Mouse (Mus musculus): ENCODE measurements around the gene Gm11037. TPM values are rescaled to one million over a fixed set of nuclear protein-coding genes. Genes with fewer than 3 reads are reported as not detected.

Gene Gm11037
- polyA plus RNA-seq, 1 experiment from 2014 or later, result not detected

- Histone ChIP-seq H3K9ac (ENCODE audit: low read length) (no peak overlapping the region), H3K4me3 (ENCODE audit: low read depth, low read length) (no peak overlapping the region), H3K9me3 (ENCODE audit: control insufficient read depth, low read length) (no peaks in the 10 kb centered on the region), H3K4me2 (no peak overlapping the region), H3K27me3 (ENCODE audit: control insufficient read depth, insufficient read depth, low read length) (no peaks in the 10 kb centered on the region), H3K4me1 (ENCODE audit: control insufficient read depth, insufficient read depth, low read length) (no peaks in the 10 kb centered on the region), H3K27ac (ENCODE audit: low read depth, low read length) (no peak overlapping the region; the same call in 1 of the 2 replicates), H3K36me3 (ENCODE audit: control insufficient read depth, insufficient read depth, low read length) (no peaks in the 10 kb centered on the region)
- 85% methylated on average over 8 of the region's 8 CpGs for WGBS
- ATAC-seq (ENCODE audit: low FRiP score), result no peak
- DNase-seq (ENCODE audit: low spot score, missing footprints), result no peak
Measured at GRCm38 (mm10) chr2:131134826-131135400, 1.6 kb downstream of the Gm11037 start.

- no peak overlapping the region for H3K27ac ChIP-seq (ENCODE audit: low read depth, low read length)
- WGBS, result 84% methylated on average over 11 of the region's 11 CpGs
Measured at GRCm38 (mm10) chr2:131135521-131136139, 2.3 kb downstream of the Gm11037 start.

DNA sequence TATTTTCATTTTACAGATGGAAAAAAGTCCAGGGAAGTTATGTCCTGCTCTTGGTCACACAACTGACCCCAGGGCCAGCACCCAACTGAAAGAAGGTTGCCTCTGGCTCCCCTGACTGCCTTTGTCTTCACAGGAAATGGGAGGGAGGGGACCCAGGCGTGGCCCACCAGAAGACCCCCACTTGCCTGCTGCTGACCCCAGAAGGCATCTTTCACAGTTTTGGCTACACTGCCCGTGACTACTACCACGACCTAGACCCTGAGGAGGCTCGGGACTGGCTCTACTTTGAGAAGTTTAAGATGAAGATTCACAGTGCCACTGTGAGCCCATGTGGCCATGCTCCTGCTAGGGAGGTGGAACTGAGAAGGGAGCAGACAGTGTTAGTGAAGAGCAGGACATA lies 5.0 kb downstream of the Gm11037 start:
- peaks cover 3% of the 10 kb centered on the region; the same call in 1 of the 2 replicates for H3K4me1 ChIP-seq (ENCODE audit: control insufficient read depth, insufficient read depth, low read length)

More at GRCm38 (mm10) chr2:131135521-131136139, 2.3 kb downstream of the Gm11037 start:
- Histone ChIP-seq H3K9me3 (ENCODE audit: control insufficient read depth, low read length) (no peaks in the 10 kb centered on the region), H3K4me3 (ENCODE audit: low read depth, low read length) (no peak overlapping the region), H3K4me2 (no peak overlapping the region), H3K36me3 (ENCODE audit: control insufficient read depth, insufficient read depth, low read length) (no peaks in the 10 kb centered on the region), H3K9ac (ENCODE audit: low read length) (no peak overlapping the region), H3K27me3 (ENCODE audit: control insufficient read depth, insufficient read depth, low read length) (no peaks in the 10 kb centered on the region), H3K4me1 (ENCODE audit: control insufficient read depth, insufficient read depth, low read length) (no peaks in the 10 kb centered on the region)
- DNase-seq (ENCODE audit: low spot score, missing footprints), result peak; percentile 35
- 0 out of 2 replicates have a peak, but pooled peaks have one; percentile 24 for ATAC-seq (ENCODE audit: low FRiP score)

GRCm38 (mm10) chr2:131138760-131139159 lies 5.5 kb downstream of the Gm11037 start:
- Histone ChIP-seq H3K4me2 (no peak overlapping the region), H3K36me3 (ENCODE audit: control insufficient read depth, insufficient read depth, low read length) (no peaks in the 10 kb centered on the region), H3K4me3 (ENCODE audit: low read depth, low read length) (no peak overlapping the region), H3K27ac (ENCODE audit: low read depth, low read length) (no peak overlapping the region), H3K27me3 (ENCODE audit: control insufficient read depth, insufficient read depth, low read length) (no peaks in the 10 kb centered on the region), H3K9me3 (ENCODE audit: control insufficient read depth, low read length) (no peaks in the 10 kb centered on the region), H3K4me1 (ENCODE audit: control insufficient read depth, insufficient read depth, low read length) (peaks cover 3% of the 10 kb centered on the region; the same call in 1 of the 2 replicates), H3K9ac (ENCODE audit: low read length) (no peak overlapping the region)
- DNase-seq (ENCODE audit: low spot score, missing footprints) (peak; percentile 10), ATAC-seq (ENCODE audit: low FRiP score) (no peak)
- WGBS, result 84% methylated on average over 7 of the region's 7 CpGs

More for the DNA sequence above, 5.0 kb downstream of the Gm11037 start:
- H3K27me3 ChIP-seq (ENCODE audit: control insufficient read depth, insufficient read depth, low read length), result no peaks in the 10 kb centered on the region
- ATAC-seq (ENCODE audit: low FRiP score) (no peak), DNase-seq (ENCODE audit: low spot score, missing footprints) (no peak)
- H3K36me3 ChIP-seq (ENCODE audit: control insufficient read depth, insufficient read depth, low read length), result no peaks in the 10 kb centered on the region
- H3K4me2 ChIP-seq, result no peak overlapping the region
- no peaks in the 10 kb centered on the region for H3K9me3 ChIP-seq (ENCODE audit: control insufficient read depth, low read length)
- no peak overlapping the region for H3K4me3 ChIP-seq (ENCODE audit: low read depth, low read length)
- 86% methylated on average over 4 of the region's 4 CpGs for WGBS
- no peak overlapping the region for H3K9ac ChIP-seq (ENCODE audit: low read length)
- H3K27ac ChIP-seq (ENCODE audit: low read depth, low read length), result no peak overlapping the region

DNA sequence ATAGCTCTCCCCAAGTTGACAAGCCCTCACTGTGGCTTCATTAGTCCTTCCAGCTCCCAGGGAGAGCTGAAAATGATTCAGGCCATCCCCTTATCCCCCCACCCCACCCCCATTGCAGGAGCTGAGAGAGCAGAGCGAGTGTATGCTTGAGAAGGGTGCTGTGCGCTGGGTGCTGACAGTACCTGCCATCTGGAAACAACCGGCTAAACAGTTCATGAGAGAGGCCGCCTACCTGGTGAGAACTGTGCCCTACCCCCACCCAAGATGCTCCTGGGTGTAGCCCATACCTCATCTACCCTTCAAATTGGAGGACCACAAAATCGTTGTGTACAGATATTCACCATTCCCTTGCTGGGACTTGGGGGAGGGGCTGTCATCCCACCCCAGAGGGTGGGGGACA lies 6.0 kb downstream of the Gm11037 start:
- H3K9me3 ChIP-seq (ENCODE audit: control insufficient read depth, low read length), result no peaks in the 10 kb centered on the region
- H3K9ac ChIP-seq (ENCODE audit: low read length), result no peak overlapping the region
- 90% methylated on average over 5 of the region's 5 CpGs for WGBS
- ATAC-seq (ENCODE audit: low FRiP score), result no peak
- no peak overlapping the region for H3K4me3 ChIP-seq (ENCODE audit: low read depth, low read length)
- peaks cover 1% of the 10 kb centered on the region; the same call in 1 of the 2 replicates for H3K36me3 ChIP-seq (ENCODE audit: control insufficient read depth, insufficient read depth, low read length)
- H3K27me3 ChIP-seq (ENCODE audit: control insufficient read depth, insufficient read depth, low read length), result no peaks in the 10 kb centered on the region
- no peak overlapping the region for H3K27ac ChIP-seq (ENCODE audit: low read depth, low read length)
- H3K4me2 ChIP-seq, result no peak overlapping the region
- peaks cover 3% of the 10 kb centered on the region; the same call in 1 of the 2 replicates for H3K4me1 ChIP-seq (ENCODE audit: control insufficient read depth, insufficient read depth, low read length)
- peak; percentile 57 for DNase-seq (ENCODE audit: low spot score, missing footprints)

- no peak overlapping the region for H3K4me2 ChIP-seq
- H3K4me3 ChIP-seq (ENCODE audit: low read depth, low read length), result no peak overlapping the region
- peaks cover 3% of the 10 kb centered on the region; the same call in 1 of the 2 replicates for H3K4me1 ChIP-seq (ENCODE audit: control insufficient read depth, insufficient read depth, low read length)
- no peak overlapping the region for H3K27ac ChIP-seq (ENCODE audit: low read depth, low read length)
- peak; percentile 79 for DNase-seq (ENCODE audit: low spot score, missing footprints)
- peaks cover 8% of the 10 kb centered on the region for H3K36me3 ChIP-seq (ENCODE audit: control insufficient read depth, insufficient read depth, low read length)
- H3K9me3 ChIP-seq (ENCODE audit: control insufficient read depth, low read length), result no peaks in the 10 kb centered on the region
- whole genome bisulfite sequencing, result 70% methylated on average over 5 of the region's 5 CpGs
- H3K9ac ChIP-seq (ENCODE audit: low read length), result no peak overlapping the region
- H3K27me3 ChIP-seq (ENCODE audit: control insufficient read depth, insufficient read depth, low read length), result no peaks in the 10 kb centered on the region
- ATAC-seq (ENCODE audit: low FRiP score), result no peak
Measured at GRCm38 (mm10) chr2:131139886-131140532, 6.7 kb downstream of the Gm11037 start.

- no peak for ATAC-seq (ENCODE audit: low FRiP score)
- H3K4me2 ChIP-seq, result no peak overlapping the region
- WGBS, result 72% methylated on average over 5 of the region's 5 CpGs
Measured at GRCm38 (mm10) chr2:131140533-131140905, 7.2 kb downstream of the Gm11037 start.

DNA sequence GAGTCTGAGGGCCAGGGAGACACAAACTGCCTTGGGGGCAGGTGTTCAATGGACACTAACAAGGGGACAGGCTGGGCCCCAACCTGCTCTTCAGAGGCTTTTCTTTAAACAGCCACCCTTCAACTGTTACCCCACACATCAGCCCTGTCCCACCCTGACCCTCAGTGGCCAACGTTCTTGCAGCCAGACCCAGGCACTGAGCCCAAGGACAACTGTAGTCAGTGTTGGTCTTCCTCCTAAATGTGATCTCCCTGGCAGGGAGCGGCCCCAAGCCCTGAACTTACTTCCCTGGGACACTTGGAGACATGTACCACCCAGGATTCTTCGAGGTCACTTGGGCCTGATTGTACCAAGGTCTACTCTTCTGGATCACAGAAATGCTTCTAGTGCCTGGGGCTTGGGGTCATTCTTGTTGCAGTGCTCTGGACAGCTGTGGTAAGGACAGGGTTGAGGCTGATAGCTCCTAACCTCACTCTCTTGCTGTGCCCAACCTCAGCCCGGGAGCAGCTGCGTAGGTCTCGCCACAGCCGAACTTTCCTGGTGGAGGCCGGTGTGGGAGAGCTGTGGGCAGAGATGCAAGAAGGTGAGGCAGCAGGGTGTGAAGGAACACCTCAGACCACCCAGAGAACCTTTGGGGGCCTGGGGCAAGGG lies 8.2 kb downstream of the Gm11037 start:
- 93% methylated on average over 8 of the region's 8 CpGs for WGBS
- H3K4me3 ChIP-seq (ENCODE audit: low read depth, low read length), result no peak overlapping the region
- no peak overlapping the region for H3K4me2 ChIP-seq
- H3K27me3 ChIP-seq (ENCODE audit: control insufficient read depth, insufficient read depth, low read length), result no peaks in the 10 kb centered on the region
- DNase-seq (ENCODE audit: low spot score, missing footprints) (peak; percentile 81), ATAC-seq (ENCODE audit: low FRiP score) (no peak)
- H3K36me3 ChIP-seq (ENCODE audit: control insufficient read depth, insufficient read depth, low read length), result peaks cover 12% of the 10 kb centered on the region
- no peaks in the 10 kb centered on the region for H3K9me3 ChIP-seq (ENCODE audit: control insufficient read depth, low read length)
- no peak overlapping the region for H3K27ac ChIP-seq (ENCODE audit: low read depth, low read length)
- no peak overlapping the region for H3K9ac ChIP-seq (ENCODE audit: low read length)
- H3K4me1 ChIP-seq (ENCODE audit: control insufficient read depth, insufficient read depth, low read length), result peaks cover 3% of the 10 kb centered on the region; the same call in 1 of the 2 replicates

More at GRCm38 (mm10) chr2:131140533-131140905, 7.2 kb downstream of the Gm11037 start:
- Histone ChIP-seq H3K9ac (ENCODE audit: low read length) (no peak overlapping the region), H3K4me3 (ENCODE audit: low read depth, low read length) (no peak overlapping the region), H3K36me3 (ENCODE audit: control insufficient read depth, insufficient read depth, low read length) (peaks cover 12% of the 10 kb centered on the region), H3K27me3 (ENCODE audit: control insufficient read depth, insufficient read depth, low read length) (no peaks in the 10 kb centered on the region), H3K27ac (ENCODE audit: low read depth, low read length) (no peak overlapping the region), H3K4me1 (ENCODE audit: control insufficient read depth, insufficient read depth, low read length) (peaks cover 3% of the 10 kb centered on the region; the same call in 1 of the 2 replicates), H3K9me3 (ENCODE audit: control insufficient read depth, low read length) (no peaks in the 10 kb centered on the region)
- peak; percentile 71 for DNase-seq (ENCODE audit: low spot score, missing footprints)

Measured in midbrain, embryonic 11.5 days (tissue).